ENCODE assay signal across 17 mouse cellular contexts in the genomic region with DNA sequence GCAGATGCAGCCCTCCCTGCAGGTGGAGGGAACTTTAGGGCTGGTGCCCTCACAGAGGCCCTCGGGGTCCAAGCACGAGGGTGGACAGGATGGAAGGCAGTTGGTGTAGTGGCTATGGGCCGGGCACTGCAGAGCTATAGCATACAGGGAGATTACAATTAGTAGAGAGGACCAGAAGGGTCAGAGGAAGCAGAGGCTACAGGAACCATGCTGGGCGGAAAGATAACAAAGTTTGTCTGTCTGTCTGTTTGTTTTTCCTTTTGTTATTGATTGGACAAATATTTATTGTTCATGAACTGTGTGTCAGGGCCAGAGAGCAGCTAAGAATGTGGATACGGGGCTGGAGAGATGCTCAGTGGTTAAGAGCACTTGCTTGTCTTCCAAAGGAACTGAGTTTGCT.
"Had no signal": no experiment of that assay in that cellular context is flagged by ENCODE, and none has a peak within 500 bp of the region (broad histone marks: within the 10 kb centered on the region; RNA-seq: fewer than 3 reads in every experiment).

No protein-coding gene starts in this region.

- DNase-seq: lung, adult 18-20 months; lung, embryonic 14.5 days; lung, postnatal 10 days; lung, postnatal 4 days; midbrain, embryonic 14.5 days; right cerebral cortex, postnatal 14 days; thymus, adult 2 months; thymus, postnatal 25 days; thymus, postnatal 4 days had no signal

- ATAC-seq: midbrain, embryonic 16.5 days had no signal

- H3K4me2 ChIP-seq: lung, embryonic 14.5 days; midbrain, embryonic 12.5 days; neural tube, embryonic 13.5 days; neural tube, embryonic 15.5 days; stomach, embryonic 15.5 days had no signal

- H3K4me1 ChIP-seq: midbrain, embryonic 12.5 days; neural tube, embryonic 13.5 days; neural tube, embryonic 15.5 days; stomach, embryonic 15.5 days had no signal

- H3K9ac ChIP-seq: lung, embryonic 14.5 days; midbrain, embryonic 12.5 days; neural tube, embryonic 13.5 days; neural tube, embryonic 15.5 days; stomach, embryonic 15.5 days had no signal

- H3K4me3 ChIP-seq: midbrain, embryonic 10.5 days; midbrain, embryonic 12.5 days; myocyte; neural tube, embryonic 13.5 days; neural tube, embryonic 15.5 days; stomach, embryonic 15.5 days had no signal

- H3K9me3 ChIP-seq: midbrain, embryonic 10.5 days; midbrain, embryonic 12.5 days; neural tube, embryonic 13.5 days; neural tube, embryonic 15.5 days; stomach, embryonic 15.5 days had no signal

- H3K27me3 ChIP-seq: midbrain, embryonic 12.5 days; neural tube, embryonic 13.5 days; neural tube, embryonic 15.5 days; stomach, embryonic 15.5 days had no signal

- H3K36me3 ChIP-seq: midbrain, embryonic 10.5 days; midbrain, embryonic 12.5 days; neural tube, embryonic 13.5 days; neural tube, embryonic 15.5 days; stomach, embryonic 15.5 days had no signal

- H3K27ac ChIP-seq: midbrain, embryonic 10.5 days; midbrain, embryonic 12.5 days; neural tube, embryonic 13.5 days; neural tube, embryonic 15.5 days; stomach, embryonic 15.5 days; stomach, postnatal 0 days had no signal
